Mouse (Mus musculus) embryonic facial prominence, embryonic 11.5 days (tissue): ENCODE data around the gene Rnf208. TPM values are rescaled to one million over a fixed set of nuclear protein-coding genes. Genes with fewer than 3 reads are reported as not detected.

Source experiments
- ATAC-seq: fragments of 200-750 bp; cut with Nextera tagmentation; replicated peaks from 2 replicates; pipeline ENCODE4 v1.8.0; 2017; ENCODE audit warnings: low read depth; ENCODE audit not compliant: insufficient number of reproducible peaks, low FRiP score, low TSS enrichment
- DNase-seq: peaks from one replicate; pipeline ENCODE4 v3.0.0-alpha.2; 2015; ENCODE audit warnings: low spot score
- H3K27ac ChIP-seq: fragments of 300-500 bp; sonication (generic); replicated peaks from 2 replicates; pipeline ENCODE4 v1.5.1; 2014; ENCODE audit warnings: mild to moderate bottlenecking, low read depth, low read length, control low read depth
- H3K27me3 ChIP-seq: fragments of 300-500 bp; sonication (generic); 2 replicates; pipeline ENCODE4 v1.6.1; 2014; ENCODE audit warnings: mild to moderate bottlenecking, low read length, moderate library complexity, mixed read lengths; ENCODE audit not compliant: control insufficient read depth, insufficient read depth
- H3K36me3 ChIP-seq: fragments of 300-500 bp; sonication (generic); replicated peaks from 2 replicates; pipeline ENCODE4 v1.6.1; 2014; ENCODE audit warnings: low read depth, mild to moderate bottlenecking, low read length, moderate library complexity, mixed read lengths; ENCODE audit not compliant: control insufficient read depth, insufficient read depth
- H3K4me1 ChIP-seq: fragments of 300-500 bp; sonication (generic); 2 replicates; pipeline ENCODE4 v1.6.1; 2014; ENCODE audit warnings: low read length, mixed read lengths; ENCODE audit not compliant: control insufficient read depth, insufficient read depth
- H3K4me2 ChIP-seq: fragments of 300-500 bp; sonication (generic); 2 replicates; pipeline ENCODE4 v1.6.1; 2014; ENCODE audit warnings: low read depth, mild to moderate bottlenecking, control low read depth, low read length, moderate library complexity
- H3K4me3 ChIP-seq: fragments of 300-500 bp; sonication (generic); 2 replicates; pipeline ENCODE4 v1.5.1; 2014; ENCODE audit warnings: low read depth, low read length, control low read depth
- H3K9ac ChIP-seq: fragments of 300-500 bp; sonication (generic); replicated peaks from 2 replicates; pipeline ENCODE4 v1.6.1; 2014; ENCODE audit warnings: mild to moderate bottlenecking, control low read depth, low read length
- H3K9me3 ChIP-seq: fragments of 300-500 bp; sonication (generic); replicated peaks from 2 replicates; pipeline ENCODE4 v1.6.1; 2016; ENCODE audit warnings: mild to moderate bottlenecking, low read length, inconsistent platforms, mixed read lengths; ENCODE audit not compliant: control insufficient read depth
- WGBS: fragments of 180-500 bp; shearing (Covaris S2); extraction: QIAGEN DNeasy Blood & Tissue Kit; methylation state at CpG from one replicate; pipeline ENCODE4 v1.1.7; 2014; 5-methylcytosine and 5-hydroxymethylcytosine counted together
- polyA plus RNA-seq: library from polyadenylated mRNA; unstranded; fragments of >200 nt; fragmentation: Nextera tagmentation; extraction: Ambion mirVana; gene quantifications from 2 replicates; pipeline ENCODE4 v1.2.1, GENCODE M21; 2014

Gene Rnf208
- polyA plus RNA-seq, 1 experiment from 2014 or later, result 7.4 TPM

GRCm38 (mm10) chr2:25226864-25227263 lies 15.2 kb upstream of the Rnf208 start:
- no peak overlapping the region for H3K9ac ChIP-seq
- H3K36me3 ChIP-seq, result no peaks in the 10 kb centered on the region
- DNase-seq, result no peak
- H3K9me3 ChIP-seq, result no peaks in the 10 kb centered on the region
- H3K4me2 ChIP-seq, result no peak overlapping the region
- H3K4me1 ChIP-seq, result peaks cover 2% of the 10 kb centered on the region; the same call in 1 of the 2 replicates
- H3K27ac ChIP-seq, result no peak overlapping the region
- no peaks in the 10 kb centered on the region for H3K27me3 ChIP-seq
- ATAC-seq, result no peak
- 81% methylated on average over 5 of the region's 5 CpGs for WGBS
- no peak overlapping the region for H3K4me3 ChIP-seq

- peaks cover 2% of the 10 kb centered on the region; the same call in 1 of the 2 replicates for H3K4me1 ChIP-seq
- ATAC-seq (no peak), DNase-seq (no peak)
- H3K4me3 ChIP-seq, result no peak overlapping the region
- H3K9ac ChIP-seq, result no peak overlapping the region
- 88% methylated on average over 4 of the region's 4 CpGs for WGBS
- no peak overlapping the region for H3K4me2 ChIP-seq
- no peak overlapping the region for H3K27ac ChIP-seq
- H3K27me3 ChIP-seq, result no peaks in the 10 kb centered on the region
- H3K36me3 ChIP-seq, result no peaks in the 10 kb centered on the region
- H3K9me3 ChIP-seq, result no peaks in the 10 kb centered on the region
These were observed 14.6 kb upstream of the Rnf208 start for GRCm38 (mm10) chr2:25227406-25227805.

- H3K27ac ChIP-seq, result no peak overlapping the region
- peak overlapping the region; percentile 23; the same call in 1 of the 2 replicates for H3K4me2 ChIP-seq
- WGBS, result 0% methylated on average over 7 of the region's 7 CpGs
- no peaks in the 10 kb centered on the region for H3K9me3 ChIP-seq
- no peaks in the 10 kb centered on the region for H3K27me3 ChIP-seq
- 0 out of 2 replicates have a peak overlapping the region, but pooled peaks have one; percentile 18 for H3K9ac ChIP-seq
- ATAC-seq (no peak), DNase-seq (peak; percentile 86)
- peaks cover 2% of the 10 kb centered on the region; the same call in 1 of the 2 replicates for H3K4me1 ChIP-seq
- no peaks in the 10 kb centered on the region for H3K36me3 ChIP-seq
- H3K4me3 ChIP-seq, result no peak overlapping the region
These were observed 13.6 kb upstream of the Rnf208 start for GRCm38 (mm10) chr2:25228431-25228889.

- ATAC-seq, result no peak
- Histone ChIP-seq H3K4me3 (no peak overlapping the region), H3K27me3 (no peaks in the 10 kb centered on the region), H3K4me1 (peaks cover 2% of the 10 kb centered on the region; the same call in 1 of the 2 replicates), H3K9ac (no peak overlapping the region), H3K36me3 (no peaks in the 10 kb centered on the region), H3K27ac (no peak overlapping the region), H3K4me2 (no peak overlapping the region; the same call in 1 of the 2 replicates), H3K9me3 (no peaks in the 10 kb centered on the region)
- 66% methylated on average over 6 of the region's 6 CpGs for WGBS
- no peak for DNase-seq
These were observed 13.0 kb upstream of the Rnf208 start for GRCm38 (mm10) chr2:25228995-25229530.

- WGBS, result 82% methylated on average over 5 of the region's 5 CpGs
- H3K9me3 ChIP-seq, result no peaks in the 10 kb centered on the region
- H3K4me2 ChIP-seq, result no peak overlapping the region
These were observed 12.5 kb upstream of the Rnf208 start for GRCm38 (mm10) chr2:25229582-25229981.

GRCm38 (mm10) chr2:25230581-25230980 lies 11.5 kb upstream of the Rnf208 start:
- H3K9ac ChIP-seq, result no peak overlapping the region

More at GRCm38 (mm10) chr2:25229582-25229981, 12.5 kb upstream of the Rnf208 start:
- Histone ChIP-seq H3K36me3 (no peaks in the 10 kb centered on the region), H3K27me3 (no peaks in the 10 kb centered on the region), H3K27ac (no peak overlapping the region), H3K4me3 (no peak overlapping the region), H3K4me1 (peaks cover 2% of the 10 kb centered on the region; the same call in 1 of the 2 replicates), H3K9ac (no peak overlapping the region)
- ATAC-seq (no peak), DNase-seq (no peak)

GRCm38 (mm10) chr2:25231038-25231437 lies 11.0 kb upstream of the Rnf208 start:
- H3K9ac ChIP-seq, result no peak overlapping the region
- H3K4me3 ChIP-seq, result no peak overlapping the region
- DNase-seq, result no peak
- WGBS, result 56% methylated on average over 12 of the region's 12 CpGs
- H3K36me3 ChIP-seq, result no peaks in the 10 kb centered on the region
- H3K4me1 ChIP-seq, result no peaks in the 10 kb centered on the region
- H3K27me3 ChIP-seq, result no peaks in the 10 kb centered on the region
- ATAC-seq, result no peak
- H3K4me2 ChIP-seq, result no peak overlapping the region
- H3K9me3 ChIP-seq, result no peaks in the 10 kb centered on the region
- no peak overlapping the region for H3K27ac ChIP-seq

More at GRCm38 (mm10) chr2:25230581-25230980, 11.5 kb upstream of the Rnf208 start:
- Histone ChIP-seq H3K4me2 (no peak overlapping the region), H3K36me3 (no peaks in the 10 kb centered on the region), H3K27ac (no peak overlapping the region), H3K4me3 (no peak overlapping the region), H3K27me3 (no peaks in the 10 kb centered on the region), H3K4me1 (peaks cover 2% of the 10 kb centered on the region; the same call in 1 of the 2 replicates), H3K9me3 (no peaks in the 10 kb centered on the region)
- no peak for ATAC-seq
- DNase-seq, result no peak
- WGBS, result 91% methylated on average over 7 of the region's 7 CpGs

GRCm38 (mm10) chr2:25233421-25233820 lies 8.6 kb upstream of the Rnf208 start:
- no peak for ATAC-seq
- DNase-seq, result no peak
- H3K4me2 ChIP-seq, result no peak overlapping the region
- WGBS, result 79% methylated on average over 4 of the region's 4 CpGs
- no peaks in the 10 kb centered on the region for H3K27me3 ChIP-seq
- H3K27ac ChIP-seq, result no peak overlapping the region
- no peaks in the 10 kb centered on the region for H3K4me1 ChIP-seq
- no peak overlapping the region for H3K4me3 ChIP-seq
- no peaks in the 10 kb centered on the region for H3K36me3 ChIP-seq
- H3K9ac ChIP-seq, result no peak overlapping the region
- H3K9me3 ChIP-seq, result no peaks in the 10 kb centered on the region
